Mouse (Mus musculus) mature B cell (primary cell): ENCODE results near the gene Por.

Source experiments
- in situ Hi-C: fragments of 300-500 bp; cut with MboI; formaldehyde crosslinking; loops from 2 replicates; pipeline ENCODE4 v1.14.3; 2019

The Por gene

DNA sequence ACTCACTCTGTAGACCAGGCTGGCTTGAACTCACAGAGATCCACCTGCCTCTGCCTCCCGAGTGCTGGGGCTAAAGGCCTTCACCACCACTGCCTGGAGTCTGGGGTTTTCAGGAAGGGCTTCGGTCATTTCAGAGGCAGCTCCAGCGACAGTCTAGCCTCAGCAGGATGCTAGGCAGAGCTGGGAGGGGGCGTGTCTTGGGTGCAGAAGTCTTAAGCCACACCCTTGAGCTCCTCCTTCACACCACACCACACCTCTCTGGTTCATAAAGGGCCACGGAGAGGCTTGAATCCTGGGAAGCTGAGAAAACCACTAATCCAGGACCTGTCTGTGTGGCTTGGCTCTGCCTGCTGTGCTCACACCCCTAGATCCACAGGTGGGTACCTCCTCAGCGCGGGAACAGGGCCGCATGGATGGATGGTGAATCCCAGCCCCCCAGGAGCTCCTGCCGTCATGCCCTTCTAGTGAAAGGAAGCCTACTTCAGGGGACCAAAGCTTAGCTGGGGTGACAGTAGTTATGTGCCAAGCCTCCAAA, at the start of gene Por:
Por (plus strand) TSS at position 293 of the 535 bp plus-strand sequence.
- in situ Hi-C loops, result no loop called here

GRCm38 (mm10) chr5:135620526-135620925, 49.3 kb upstream of the Por start:
- in situ Hi-C loops, result no loop called here

DNA sequence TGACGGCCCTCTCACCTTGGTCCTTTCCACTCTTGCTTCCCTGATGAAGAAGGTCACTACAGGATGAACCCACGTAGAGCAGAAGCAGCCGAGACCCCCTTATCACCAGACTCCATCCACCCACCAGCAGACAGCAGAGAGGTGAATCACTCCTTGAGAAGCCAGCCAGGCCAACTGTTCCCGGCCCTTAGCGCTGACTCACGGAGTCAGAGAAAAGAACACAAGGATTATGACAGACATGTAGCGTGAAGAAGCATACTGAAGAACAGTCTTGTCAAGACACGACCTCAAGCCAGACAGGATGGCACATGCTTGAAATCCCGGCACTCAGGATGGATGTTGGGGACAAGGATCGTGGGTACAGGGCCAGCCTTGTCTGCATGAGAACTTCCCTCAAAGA, 48.1 kb upstream of the Por start:
- in situ Hi-C loops, result no loop called here

GRCm38 (mm10) chr5:135623006-135623563, 46.7 kb upstream of the Por start:
- in situ Hi-C loops, result no loop called here

DNA sequence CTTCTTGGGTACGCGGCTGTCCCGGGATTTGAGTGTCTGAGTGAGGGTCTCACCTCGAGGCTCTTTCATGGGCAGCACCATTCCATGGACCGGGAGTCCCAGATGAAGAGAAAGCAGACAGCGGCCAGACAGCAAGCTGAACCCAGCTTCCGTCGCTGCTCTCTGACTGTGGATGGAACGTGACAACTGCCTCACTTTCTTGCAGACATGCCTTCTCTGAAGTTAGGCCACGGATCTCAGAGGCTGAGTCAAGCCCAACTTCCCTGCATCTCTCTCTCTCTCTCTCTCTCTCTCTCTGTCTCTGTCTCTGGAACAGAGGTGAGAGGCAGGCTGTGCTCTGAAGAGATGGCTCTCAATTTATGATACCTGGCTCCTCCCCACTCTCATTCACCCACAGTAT, 40.9 kb upstream of the Por start:
- in situ Hi-C loops, result no loop called here

GRCm38 (mm10) chr5:135629401-135629800, 40.4 kb upstream of the Por start:
- in situ Hi-C loops, result no loop called here

DNA sequence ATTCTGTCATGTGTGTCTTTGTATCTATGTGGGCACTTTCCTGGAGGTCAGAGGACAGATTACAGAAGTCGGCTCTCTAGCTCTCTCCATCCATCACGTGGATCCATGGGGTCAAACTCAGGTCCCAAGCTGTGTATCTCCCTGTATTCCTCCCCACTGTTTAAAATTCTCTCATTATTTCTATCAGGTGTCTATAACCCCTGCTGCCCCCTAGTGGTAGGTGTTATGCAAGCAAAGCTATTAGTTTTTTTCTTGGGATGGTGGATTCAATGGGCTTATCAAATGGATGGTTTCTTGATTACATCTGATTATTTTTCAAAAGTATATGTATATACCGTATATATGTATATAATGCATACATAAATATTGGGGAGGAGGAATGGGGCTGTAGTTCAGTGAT, 39.2 kb upstream of the Por start:
- in situ Hi-C loops, result loop anchor here (10.0 kb wide), 1 partner anchor 144 kb away; the partner anchor contains the start of genes Mdh2 and Styxl1

DNA sequence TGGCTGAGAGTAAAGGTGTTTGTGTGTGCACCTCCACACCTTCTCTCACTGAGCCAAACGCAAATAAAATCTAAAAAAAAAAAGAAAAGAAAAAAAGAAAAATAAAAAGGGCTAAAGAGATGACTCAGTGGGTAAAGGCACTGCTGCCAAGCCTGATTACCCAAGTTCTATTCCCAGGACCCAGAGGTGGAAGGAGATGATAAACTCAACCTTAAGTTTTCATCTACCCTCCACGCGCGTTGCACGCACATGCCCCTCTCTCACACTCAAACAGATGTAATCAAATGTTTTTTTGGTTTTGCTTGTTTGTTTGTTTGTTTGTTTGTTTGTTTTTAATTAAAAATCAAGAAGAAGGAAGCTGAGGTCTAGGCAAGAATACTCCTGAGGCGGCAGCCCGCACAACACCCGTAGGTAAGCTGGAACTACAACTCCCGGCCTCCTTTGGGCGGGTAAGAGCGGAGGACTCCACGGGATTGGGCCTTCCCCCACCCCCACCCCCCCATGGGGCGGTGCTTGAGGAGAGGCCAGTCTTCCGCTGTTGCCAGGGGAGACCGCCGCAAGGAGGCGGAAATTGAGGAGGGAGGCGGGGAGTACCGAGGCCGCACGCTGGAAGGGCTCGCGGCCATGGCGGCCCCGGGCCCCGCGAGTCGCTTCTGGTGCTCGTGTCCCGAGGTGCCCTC, 37.6 kb upstream of the Por start, which contains the start of gene Rhbdd2:
Rhbdd2 (plus strand) TSS at position 502 of the 680 bp plus-strand sequence.
- in situ Hi-C loops, result loop anchor here (10.0 kb wide), 1 partner anchor 143 kb away; the partner anchor contains the start of genes Mdh2 and Styxl1

GRCm38 (mm10) chr5:135632797-135633144, 37.1 kb upstream of the Por start:
- in situ Hi-C loops, result loop anchor here (10.0 kb wide), 1 partner anchor 142 kb away; the partner anchor contains the start of genes Mdh2 and Styxl1

GRCm38 (mm10) chr5:135639760-135640458, 29.9 kb upstream of the Por start:
- in situ Hi-C loops, result loop anchor here (10.0 kb wide), 1 partner anchor 135 kb away; the partner anchor contains the start of genes Mdh2 and Styxl1

DNA sequence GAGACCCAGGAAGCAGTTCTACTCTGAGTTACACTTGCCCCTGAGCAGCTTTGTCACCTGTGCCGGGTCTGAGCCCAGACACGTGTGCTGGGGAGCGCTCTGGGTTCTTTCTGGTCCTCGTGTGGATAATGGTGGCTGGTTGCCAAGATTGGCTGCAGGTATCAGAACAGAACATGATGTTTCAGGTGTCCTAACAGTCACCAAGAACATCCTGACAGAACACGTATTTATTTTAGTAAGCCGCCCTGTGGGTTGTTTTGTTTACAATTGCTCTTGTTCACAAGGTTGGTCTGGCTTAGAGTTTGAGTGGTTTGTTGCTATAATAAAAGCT, 29.4 kb upstream of the Por start:
- in situ Hi-C loops, result no loop called here

- in situ Hi-C loops, result no loop called here
Measured at GRCm38 (mm10) chr5:135641028-135641427, 28.8 kb upstream of the Por start.

- in situ Hi-C loops, result no loop called here
Measured at GRCm38 (mm10) chr5:135642686-135643551, 26.9 kb upstream of the Por start.

- in situ Hi-C loops, result no loop called here
Measured at GRCm38 (mm10) chr5:135643552-135643842, 26.3 kb upstream of the Por start.

DNA sequence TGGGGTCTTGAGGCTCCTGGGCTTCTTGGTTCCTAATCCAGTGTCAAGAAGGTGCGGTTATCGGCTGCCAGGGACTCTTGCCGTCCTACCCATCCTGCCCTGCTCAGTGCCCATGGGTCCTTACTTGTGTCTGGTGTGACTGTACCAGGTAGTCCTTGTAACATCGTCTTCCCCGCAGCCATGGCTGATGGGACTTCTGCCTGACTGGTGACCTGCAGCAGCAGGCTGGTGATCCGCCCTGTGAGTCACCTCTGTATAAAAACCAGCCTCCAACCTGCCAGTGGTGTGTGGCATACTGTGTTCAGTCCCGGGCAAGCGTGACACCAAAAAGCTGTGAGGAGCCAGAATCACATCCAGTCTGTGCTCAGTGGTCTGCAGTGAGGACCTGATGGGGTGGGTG, 26.0 kb upstream of the Por start:
- in situ Hi-C loops, result no loop called here

GRCm38 (mm10) chr5:135645330-135645729, 24.5 kb upstream of the Por start:
- in situ Hi-C loops, result no loop called here

- in situ Hi-C loops, result no loop called here
Measured at GRCm38 (mm10) chr5:135646038-135646437, 23.8 kb upstream of the Por start.

DNA sequence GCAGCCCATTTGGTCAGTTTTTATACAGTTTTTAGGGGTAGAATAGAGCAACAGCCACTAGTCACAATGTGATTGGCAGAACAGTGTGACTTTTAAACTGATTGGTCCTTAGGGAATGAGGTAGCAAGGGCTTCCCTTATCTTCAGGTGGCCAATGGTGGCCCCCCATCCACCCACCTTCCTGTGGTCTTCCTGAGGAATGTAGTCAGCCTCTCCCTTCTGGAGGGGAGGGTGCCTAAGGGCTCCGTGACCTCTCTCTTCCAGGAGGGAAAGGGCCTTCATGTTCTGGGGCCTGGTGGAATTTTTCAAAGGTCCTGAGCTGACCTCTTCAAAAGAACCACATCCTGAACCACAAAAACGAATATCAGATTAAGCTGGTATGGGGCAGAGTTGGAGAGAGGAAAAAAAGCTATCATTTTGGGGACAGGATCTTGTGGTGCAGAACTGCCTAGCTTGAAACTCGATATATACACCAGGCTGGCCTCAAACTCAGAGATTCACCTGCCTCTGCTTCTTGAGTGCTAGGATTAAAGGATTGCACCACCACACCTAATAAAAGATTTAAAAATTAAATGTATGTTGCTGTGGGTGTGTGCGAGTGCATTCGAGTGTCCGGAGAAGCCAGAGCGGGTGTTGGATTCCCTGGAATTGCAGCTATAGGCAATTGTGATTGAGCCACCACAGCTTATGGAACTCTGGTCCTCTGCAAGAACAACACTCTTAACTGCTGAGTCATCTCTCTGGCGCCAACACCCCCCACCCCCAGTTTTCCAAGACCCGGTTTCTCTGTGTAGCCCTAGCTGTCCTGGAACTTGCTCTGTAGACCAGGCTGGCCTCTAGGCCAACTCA, 21.1 kb upstream of the Por start:
- in situ Hi-C loops, result no loop called here

DNA sequence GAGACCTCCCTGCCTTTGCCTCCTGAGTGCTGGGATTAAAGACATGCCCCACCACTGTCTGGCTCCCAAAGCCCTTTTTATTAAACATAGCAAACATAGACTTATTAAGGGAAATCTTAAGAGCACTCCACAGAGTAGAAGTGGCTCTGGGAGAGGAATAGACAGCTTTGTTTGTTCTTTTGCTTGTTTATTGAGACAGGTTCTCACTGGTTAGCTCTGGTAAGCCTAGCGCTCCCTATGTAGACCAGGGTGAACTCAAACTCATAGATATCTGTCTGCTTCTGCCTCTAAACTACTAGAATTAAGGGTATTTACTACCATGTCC, 20.6 kb upstream of the Por start:
- in situ Hi-C loops, result no loop called here

- in situ Hi-C loops, result no loop called here
Measured at GRCm38 (mm10) chr5:135651536-135651935, 18.3 kb upstream of the Por start.

DNA sequence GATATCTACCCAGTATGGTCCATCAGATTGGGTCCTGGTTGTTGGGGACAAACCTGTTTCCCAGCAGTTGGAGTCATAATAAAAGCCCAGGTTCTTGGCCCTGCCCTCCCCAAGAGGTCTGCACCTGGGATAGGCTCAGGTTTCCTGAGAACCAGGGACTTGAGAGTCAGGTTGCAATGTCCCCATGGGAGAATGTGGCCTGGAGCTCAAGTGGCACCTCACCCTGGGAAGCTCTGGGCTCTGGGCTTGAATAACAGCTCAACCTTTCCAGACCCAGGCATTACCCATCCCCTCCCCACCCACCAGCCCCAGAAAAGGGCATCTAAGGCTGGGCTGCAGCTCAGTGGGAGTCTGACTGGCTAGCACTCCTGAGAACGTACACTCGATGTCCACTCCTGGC, 16.6 kb upstream of the Por start:
- in situ Hi-C loops, result no loop called here
